Comparison of ENCODE assay signal across 18 mouse cellular contexts in genomic region chr5:107966156-107966555, GRCm38 (mm10). TPM values are rescaled to one million over a fixed set of nuclear protein-coding genes. Genes with fewer than 3 reads are reported as not detected.
DNase-seq lines count a peak whose midpoint lies in the region; ATAC-seq and TF ChIP-seq lines count a peak whose summit lies in the region.
"Had no signal": no experiment of that assay in that cellular context is flagged by ENCODE, and none has a peak within 500 bp of the region (broad histone marks: within the 10 kb centered on the region; RNA-seq: fewer than 3 reads in every experiment).

No protein-coding gene starts in this region.

- ATAC-seq in liver, embryonic 14.5 days (ENCODE audit: insufficient read depth) = peak; percentile 30; the same call in 1 of the 2 replicates
- no peak for ATAC-seq in neural tube, embryonic 15.5 days (ENCODE audit: low FRiP score)
- ATAC-seq in frontal cortex, adult (ENCODE audit: low TSS enrichment) = no peak
- ATAC-seq: intestine, embryonic 16.5 days had no signal

- peak; percentile 8 for DNase-seq in adrenal gland, postnatal 10 days
- no peak for DNase-seq in adrenal gland, adult 8-10 months
- peak; percentile 56 for DNase-seq in CH12.LX (ENCODE audit: extremely low read depth)
- peak; percentile 55 to 63 (median 56) for DNase-seq in liver, embryonic 14.5 days (ENCODE audit: low read depth in 3 of 3, low spot score in 3 of 3)
- DNase-seq in kidney, postnatal 4 days = no peak
- DNase-seq: adrenal gland, postnatal 25 days; cerebellum, adult 9-11 months; kidney, postnatal 36 days; layer of hippocampus, postnatal 36 days; spleen, adult 18-20 months; thymus, postnatal 25 days had no signal

- H3K36me3 ChIP-seq in CH12.LX (replicated peaks in 1 of 2; ENCODE audit: control insufficient read depth in 1 of 2, insufficient read depth in 1 of 2, low read length in 1 of 2) = peaks cover 0 to 2% of the 10 kb centered on the region in 2 experiments
- H3K36me3 ChIP-seq in liver, embryonic 14.5 days (replicated peaks; ENCODE audit: control insufficient read depth, insufficient read depth, low read depth) = no peaks in the 10 kb centered on the region
- H3K36me3 ChIP-seq in neural tube, embryonic 15.5 days = no peaks in the 10 kb centered on the region
- H3K36me3 ChIP-seq: hindbrain, embryonic 12.5 days; lung, embryonic 15.5 days; midbrain, embryonic 10.5 days had no signal

- peak overlapping the region; percentile 45 for H3K9ac ChIP-seq in CH12.LX (ENCODE audit: insufficient read depth, low read depth)
- peak overlapping the region; percentile 54 for H3K9ac ChIP-seq in liver, embryonic 14.5 days (replicated peaks)
- H3K9ac ChIP-seq in neural tube, embryonic 15.5 days (replicated peaks) = no peak overlapping the region
- H3K9ac ChIP-seq: hindbrain, embryonic 12.5 days; lung, embryonic 15.5 days had no signal

- TF ChIP-seq RAD21 in CH12.LX (IDR thresholded peaks at IDR 0.05; ENCODE audit: low read depth, low read length) = no peak; the same call in 1 of the 2 replicates

- WGBS in liver, embryonic 14.5 days (ENCODE audit: insufficient replicate concordance) = 13% methylated on average over 3 of the region's 3 CpGs
- WGBS in neural tube, embryonic 15.5 days = 64% methylated on average over 3 of the region's 3 CpGs

- dilution Hi-C loops in CH12.LX (cut with MboI; ENCODE audit: extremely low pct_ligation_motif_present, extremely low pct_unique_long_range_greater_than_20kb, low sequenced_read_pairs) = no loop called here

- peak; percentile 95 for TF ChIP-seq EP300 in CH12.LX (IDR thresholded peaks at IDR 0.05; ENCODE audit: low read length)
- no peak for TF ChIP-seq EP300 in liver, embryonic 14.5 days (IDR thresholded peaks at IDR 0.05; ENCODE audit: low read depth)

- peaks cover 27 to 70% of the 10 kb centered on the region in 2 experiments for H3K4me1 ChIP-seq in CH12.LX (ENCODE audit: control insufficient read depth in 1 of 2, insufficient read depth in 2 of 2)
- peaks cover 4% of the 10 kb centered on the region for H3K4me1 ChIP-seq in embryonic fibroblast, embryonic 13.5 days (ENCODE audit: control insufficient read depth, insufficient read depth, low read length)
- peaks cover 49 to 59% of the 10 kb centered on the region in 2 experiments for H3K4me1 ChIP-seq in liver, embryonic 14.5 days (replicated peaks; ENCODE audit: control insufficient read depth in 2 of 2, insufficient read depth in 2 of 2, low read length in 1 of 2)
- peaks cover 13% of the 10 kb centered on the region for H3K4me1 ChIP-seq in neural tube, embryonic 15.5 days
- H3K4me1 ChIP-seq: hindbrain, embryonic 12.5 days had no signal

- H3K4me3 ChIP-seq in CH12.LX (replicated peaks in 1 of 3; ENCODE audit: low read depth in 2 of 3, low read length in 2 of 3, poor library complexity in 1 of 3) = no peak overlapping the region
- H3K4me3 ChIP-seq in embryonic fibroblast, embryonic 13.5 days (ENCODE audit: insufficient read depth, low read length) = no peak overlapping the region
- H3K4me3 ChIP-seq in liver, embryonic 14.5 days (ENCODE audit: insufficient read depth in 1 of 2, low read depth in 2 of 2, low read length in 2 of 2) = 0 out of 4 replicates have a peak overlapping the region, but pooled peaks of 1 of the 2 experiments have one; percentile 8
- no peak overlapping the region for H3K4me3 ChIP-seq in neural tube, embryonic 15.5 days (replicated peaks)
- H3K4me3 ChIP-seq: hindbrain, embryonic 12.5 days; lung, embryonic 15.5 days; midbrain, embryonic 10.5 days had no signal

- no peaks in the 10 kb centered on the region for H3K9me3 ChIP-seq in CH12.LX (replicated peaks; ENCODE audit: low read length)
- no peaks in the 10 kb centered on the region for H3K9me3 ChIP-seq in liver, embryonic 14.5 days (ENCODE audit: control insufficient read depth, low read length)
- no peaks in the 10 kb centered on the region for H3K9me3 ChIP-seq in neural tube, embryonic 15.5 days (replicated peaks)
- H3K9me3 ChIP-seq: hindbrain, embryonic 12.5 days; lung, embryonic 15.5 days; midbrain, embryonic 10.5 days had no signal

- no peak for TF ChIP-seq CTCF in CH12.LX (conservative IDR thresholded peaks at IDR 0.05 in 1 of 2, IDR thresholded peaks at IDR 0.05 in 1 of 2; ENCODE audit: low read depth in 2 of 2, low read length in 2 of 2)
- no peak for TF ChIP-seq CTCF in embryonic fibroblast, embryonic 13.5 days (IDR thresholded peaks at IDR 0.05; ENCODE audit: borderline replicate concordance, insufficient read depth, low read length)
- no peak for TF ChIP-seq CTCF in liver, embryonic 14.5 days (IDR thresholded peaks at IDR 0.05; ENCODE audit: low read depth)

- no peak for TF ChIP-seq POLR2A in CH12.LX (IDR thresholded peaks at IDR 0.05; ENCODE audit: low read depth, low read length)
- no peak for TF ChIP-seq POLR2A in embryonic fibroblast, embryonic 13.5 days (IDR thresholded peaks at IDR 0.05; ENCODE audit: low read depth, low read length)

- in situ Hi-C loops in CH12.LX (cut with MboI; ENCODE audit: low pct_ligation_motif_present, low pct_unique_long_range_greater_than_20kb, low sequenced_read_pairs) = no loop called here

- H3K27ac ChIP-seq in CH12.LX (ENCODE audit: insufficient read depth, low read depth) = no peak overlapping the region
- H3K27ac ChIP-seq in embryonic fibroblast, embryonic 13.5 days (ENCODE audit: insufficient read depth, low read length) = peak overlapping the region; percentile 67; the same call in 1 of the 2 replicates
- peak overlapping the region; percentile 73 for H3K27ac ChIP-seq in liver, embryonic 14.5 days
- no peak overlapping the region for H3K27ac ChIP-seq in neural tube, embryonic 15.5 days (replicated peaks)
- H3K27ac ChIP-seq: hindbrain, embryonic 12.5 days; lung, embryonic 15.5 days; midbrain, embryonic 10.5 days had no signal

- H3K4me2 ChIP-seq in CH12.LX (ENCODE audit: insufficient read depth, low read depth, poor library complexity, severe bottlenecking) = peak overlapping the region; percentile 44
- peak overlapping the region; percentile 58 for H3K4me2 ChIP-seq in liver, embryonic 14.5 days (ENCODE audit: low read depth)
- no peak overlapping the region for H3K4me2 ChIP-seq in neural tube, embryonic 15.5 days
- H3K4me2 ChIP-seq: hindbrain, embryonic 12.5 days; lung, embryonic 15.5 days had no signal

- peaks cover 8% of the 10 kb centered on the region; the same call in 1 of the 2 replicates for H3K79me2 ChIP-seq in CH12.LX (replicated peaks; ENCODE audit: control insufficient read depth, extremely low read depth, insufficient read depth, poor library complexity, severe bottlenecking)

- H3K27me3 ChIP-seq in CH12.LX (replicated peaks) = no peaks in the 10 kb centered on the region
- H3K27me3 ChIP-seq in liver, embryonic 14.5 days (ENCODE audit: control insufficient read depth, insufficient read depth, low read length) = no peaks in the 10 kb centered on the region
- H3K27me3 ChIP-seq in neural tube, embryonic 15.5 days (replicated peaks) = no peaks in the 10 kb centered on the region
- H3K27me3 ChIP-seq: hindbrain, embryonic 12.5 days; lung, embryonic 15.5 days had no signal

TF ChIP-seq in CH12.LX, 34 proteins besides CTCF, POLR2A, EP300 and RAD21 (continues in another document):
- peak; percentile 89 for TF ChIP-seq MEF2A (IDR thresholded peaks at IDR 0.05; ENCODE audit: borderline replicate concordance, low read depth, low read length)
- peak; percentile 97 for TF ChIP-seq IRF4 (IDR thresholded peaks at IDR 0.05; ENCODE audit: low read depth, low read length)
- peak; percentile 92 for TF ChIP-seq JUND (conservative IDR thresholded peaks at IDR 0.05; ENCODE audit: low read depth, low read length)
- TF ChIP-seq KAT2A (IDR thresholded peaks at IDR 0.05; ENCODE audit: insufficient replicate concordance, low read length) = 0 out of 2 replicates have a peak, but pooled peaks have one; percentile 62
- peak; percentile 82 for TF ChIP-seq TCF12 (IDR thresholded peaks at IDR 0.05; ENCODE audit: low read depth, low read length)
- peak; percentile 11 for TF ChIP-seq SMC3 (IDR thresholded peaks at IDR 0.05; ENCODE audit: low read depth, low read length)
- TF ChIP-seq ZNF384 (IDR thresholded peaks at IDR 0.05; ENCODE audit: low read depth, low read length) = peak; percentile 49
- TF ChIP-seq MAX (IDR thresholded peaks at IDR 0.05; ENCODE audit: low read length) = peak; percentile 81; the same call in 1 of the 2 replicates
- peak; percentile 89 for TF ChIP-seq JUN (IDR thresholded peaks at IDR 0.05; ENCODE audit: insufficient read depth, low read depth, low read length)
- 0 out of 2 replicates have a peak, but pooled peaks have one; percentile 49 for TF ChIP-seq MAZ (IDR thresholded peaks at IDR 0.05; ENCODE audit: low read depth, low read length)
- peak; percentile 86 for TF ChIP-seq MYC (IDR thresholded peaks at IDR 0.05; ENCODE audit: low read depth, low read length)
- TF ChIP-seq PAX5 (IDR thresholded peaks at IDR 0.05; ENCODE audit: low read length) = no peak
- TF ChIP-seq BHLHE40 (IDR thresholded peaks at IDR 0.05; ENCODE audit: low read depth, low read length) = peak; percentile 98
- peak; percentile 94 for TF ChIP-seq RCOR1 (conservative IDR thresholded peaks at IDR 0.05; ENCODE audit: low read depth, low read length)
- TF ChIP-seq USF2 (conservative IDR thresholded peaks at IDR 0.05; ENCODE audit: low read depth, low read length) = 0 out of 2 replicates have a peak, but pooled peaks have one; percentile 8
- TF ChIP-seq ELF1 (IDR thresholded peaks at IDR 0.05; ENCODE audit: low read depth, low read length) = no peak
- no peak for TF ChIP-seq ZC3H11A (IDR thresholded peaks at IDR 0.05; ENCODE audit: low read depth, low read length)
- TF ChIP-seq ZKSCAN1 (IDR thresholded peaks at IDR 0.05; ENCODE audit: borderline replicate concordance, low read depth, low read length) = no peak
- peak; percentile 90 for TF ChIP-seq SIN3A (IDR thresholded peaks at IDR 0.05; ENCODE audit: low read length)
- no peak for TF ChIP-seq POLR2AphosphoS2 (IDR thresholded peaks at IDR 0.05; ENCODE audit: low read depth, low read length)
- peak; percentile 89 for TF ChIP-seq ETS1 (conservative IDR thresholded peaks at IDR 0.05; ENCODE audit: low read depth, low read length)
- no peak for TF ChIP-seq HCFC1 (IDR thresholded peaks at IDR 0.05; ENCODE audit: low read depth, low read length)
- TF ChIP-seq NELFE (IDR thresholded peaks at IDR 0.05; ENCODE audit: low read depth, low read length) = no peak

RNA-seq across cellular contexts. Expression of gene Fam69a, which starts 20.7 kb away (rescaled TPM):
- total RNA-seq in adrenal gland, postnatal 10 days (2021) = 10 to 100 TPM; 18.0 to 18.5 TPM
- total RNA-seq in adrenal gland, adult 8-10 months (2022) = 1 to 10 TPM; 4.2 to 6.4 (median 5.3) TPM
- total RNA-seq in CH12.LX (2012; rRNA removed) (4.2 and 5.6 TPM in 2 replicates), CH12.LX (2014; rRNA removed) (6.5 and 7.8 TPM in 2 replicates)
- polyA plus RNA-seq in CH12.LX (2012; ENCODE audit: insufficient read length, low read depth) = 14.2 and 25.4 TPM in 2 replicates
- polyA plus RNA-seq in embryonic fibroblast, embryonic 13.5 days (2011; ENCODE audit: insufficient read length, low read depth, missing spikeins) = 8.0 and 15.4 TPM in 2 replicates
- polyA plus RNA-seq in liver, embryonic 14.5 days (2012; rRNA removed) = 0.88 and 1.8 TPM in 2 replicates
- 8.0 TPM in 2 replicates for polyA plus RNA-seq in liver, embryonic 14.5 days (2014; fragmentation: Nextera tagmentation; extraction: Ambion mirVana)
- polyA plus RNA-seq in neural tube, embryonic 15.5 days (2015; fragmentation: Nextera tagmentation; extraction: Ambion mirVana) = 72.4 and 79.1 TPM in 2 replicates

Comparison
In these comparisons a context has a peak if more than half of its experiments do, and no peak if none do; other contexts are left out.
1. DNase-seq: peak in adrenal gland, postnatal 10 days (single experiment), CH12.LX (single experiment) and liver, embryonic 14.5 days (3 of 3); none in adrenal gland, adult 8-10 months (single experiment) and kidney, postnatal 4 days (0 of 2).
2. H3K27ac ChIP-seq: peak in embryonic fibroblast, embryonic 13.5 days (single experiment) and liver, embryonic 14.5 days (single experiment); none in CH12.LX (single experiment) and neural tube, embryonic 15.5 days (single experiment).